Mouse (Mus musculus): Measurements from ENCODE around the gene Sbsn.

Gene Sbsn

GRCm38 (mm10) chr7:30758853-30759252 lies 7.6 kb downstream of the Sbsn start:
- DNase-seq: peak; percentile 36 to 47

DNA sequence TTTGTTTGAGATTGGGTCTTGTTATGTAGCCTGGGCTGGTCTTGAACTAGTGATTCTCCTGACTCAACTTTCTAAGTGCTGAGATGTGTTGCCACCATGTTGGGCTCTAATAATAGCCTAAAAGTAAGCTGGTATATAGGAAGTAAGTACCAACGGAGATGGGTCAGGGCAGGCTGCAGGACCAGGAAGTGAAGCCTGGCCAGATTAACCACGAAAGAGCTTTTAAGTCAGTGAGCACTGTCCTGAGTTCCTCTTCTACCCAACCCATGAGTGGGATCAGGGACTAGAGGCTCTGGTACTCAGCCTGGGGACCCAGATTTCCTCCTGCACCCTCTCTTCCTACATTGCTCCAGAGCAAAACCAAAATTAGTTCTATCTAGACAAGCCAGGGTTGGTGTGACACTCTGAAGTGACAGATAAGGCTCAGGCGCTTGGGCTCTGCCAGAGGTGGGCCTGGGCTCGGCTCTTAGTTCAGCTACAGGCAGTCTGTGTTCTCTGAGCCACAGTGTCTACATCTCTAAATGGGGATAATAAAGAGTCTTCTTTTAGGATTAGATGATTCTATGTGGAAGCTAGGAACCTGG lies 10.6 kb downstream of the Sbsn start:
- DNase-seq: no peak

DNA sequence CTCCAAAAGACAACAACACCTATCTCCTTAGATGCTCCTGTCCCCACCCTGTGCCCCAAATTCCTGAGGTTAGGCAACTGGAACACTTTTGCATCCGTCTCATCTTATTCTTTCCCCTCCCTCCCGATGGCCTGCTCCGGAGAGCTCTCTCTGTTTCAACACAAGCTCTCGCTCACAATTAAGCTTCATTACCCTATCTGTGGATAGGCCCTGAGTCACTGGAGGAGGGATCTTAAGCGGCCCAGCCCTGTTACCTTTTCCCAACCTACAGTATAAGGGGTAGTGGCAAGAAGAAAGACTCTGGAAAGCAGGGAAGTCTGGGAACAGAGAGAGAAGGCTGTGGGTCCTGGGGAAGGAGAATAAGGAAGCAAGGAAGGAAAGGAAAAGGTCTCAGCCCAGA lies 12.2 kb downstream of the Sbsn start, which contains the start of gene Dmkn:
TSS of gene Dmkn (plus strand) at position 301 of the 400 bp plus-strand sequence.
- no peak for DNase-seq

DNA sequence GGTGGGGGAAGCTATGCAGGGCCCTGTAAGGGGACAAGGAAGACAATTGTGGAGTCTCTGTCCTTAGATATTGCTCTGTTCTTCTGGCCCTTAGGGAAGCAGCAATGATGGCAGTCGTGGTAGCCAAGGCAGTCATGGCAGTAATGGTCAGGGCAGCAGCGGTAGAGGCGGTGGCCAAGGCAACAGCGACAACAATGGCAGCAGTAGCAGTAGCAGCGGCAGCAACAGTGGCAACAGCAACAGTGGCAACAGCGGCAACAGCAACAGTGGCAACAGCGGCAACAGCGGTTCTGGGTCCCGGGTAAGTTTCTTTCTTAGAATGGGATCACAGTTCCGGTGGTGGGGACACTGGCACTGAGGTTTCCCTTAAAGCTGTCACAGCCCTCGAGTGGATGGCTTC lies 13.9 kb downstream of the Sbsn start:
- DNase-seq: no peak

- no peak for DNase-seq
Observed at GRCm38 (mm10) chr7:30766408-30766807, 15.1 kb downstream of the Sbsn start.

DNA sequence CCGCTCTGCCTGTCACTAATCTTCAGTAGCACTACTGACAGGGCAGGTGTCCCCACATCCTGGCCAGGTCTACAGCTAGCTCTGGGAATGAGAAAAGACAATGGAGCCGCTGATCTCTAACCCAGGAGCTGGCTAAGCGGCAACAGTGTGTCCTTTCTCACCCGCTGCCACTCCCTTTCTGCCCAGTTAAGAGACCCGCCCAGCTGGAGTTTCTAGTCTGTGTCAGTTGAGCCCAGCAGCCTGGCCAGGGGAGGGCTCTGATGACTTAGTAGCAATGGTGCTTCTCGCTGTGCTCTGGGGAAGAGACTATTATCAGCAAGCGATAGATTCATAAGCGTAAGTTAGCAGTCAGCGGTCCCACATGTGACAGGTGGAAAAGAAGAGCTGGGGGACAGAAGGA lies 18.0 kb downstream of the Sbsn start:
- peak; percentile 23 to 29 for DNase-seq

DNA sequence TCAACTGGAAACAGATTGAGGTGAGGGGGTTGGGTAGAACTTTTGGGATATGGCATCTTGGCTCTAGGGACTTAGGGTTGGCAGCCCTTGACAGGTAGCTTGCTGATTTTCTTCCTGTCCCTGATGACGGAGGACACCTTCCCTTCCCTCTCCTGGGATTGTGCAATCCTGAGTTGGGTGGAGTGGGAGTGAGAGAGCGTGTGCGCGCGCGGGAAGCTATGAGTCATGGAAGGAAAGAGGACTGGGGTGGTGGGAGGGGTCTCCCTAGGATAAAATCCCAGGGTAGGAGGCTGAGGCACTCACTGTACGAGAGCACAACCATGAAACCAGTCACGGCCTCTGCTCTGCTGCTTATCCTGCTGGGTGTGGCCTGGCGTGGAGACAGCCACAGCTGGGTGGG lies 24.8 kb downstream of the Sbsn start:
- no peak for DNase-seq

DNA sequence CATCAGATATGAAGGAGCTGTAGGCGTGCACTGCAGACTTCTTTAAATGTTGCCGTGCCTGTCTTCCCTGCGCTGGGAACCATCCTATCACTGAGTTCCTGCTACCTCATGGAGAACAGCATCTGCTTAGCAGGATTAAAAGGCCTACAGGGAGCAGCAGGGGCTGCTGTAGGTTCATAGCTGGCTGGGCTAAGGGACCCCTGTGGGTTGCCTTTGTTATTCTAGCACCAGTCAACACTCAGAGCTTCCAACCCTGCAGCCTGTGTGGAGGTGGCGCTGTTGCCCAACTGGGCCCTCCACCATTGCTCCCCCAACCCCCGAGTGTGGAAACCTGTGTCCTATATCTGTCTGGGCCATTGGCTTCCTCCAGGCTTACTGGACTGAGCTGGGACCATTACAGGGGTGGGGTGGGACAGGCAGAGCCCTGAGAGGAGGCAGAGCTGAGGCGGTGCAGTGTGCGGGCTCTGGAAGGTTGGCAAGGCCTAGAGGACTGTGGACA lies 25.9 kb downstream of the Sbsn start:
- no peak for DNase-seq

GRCm38 (mm10) chr7:30777911-30778310 lies 26.6 kb downstream of the Sbsn start:
- no peak for DNase-seq

DNA sequence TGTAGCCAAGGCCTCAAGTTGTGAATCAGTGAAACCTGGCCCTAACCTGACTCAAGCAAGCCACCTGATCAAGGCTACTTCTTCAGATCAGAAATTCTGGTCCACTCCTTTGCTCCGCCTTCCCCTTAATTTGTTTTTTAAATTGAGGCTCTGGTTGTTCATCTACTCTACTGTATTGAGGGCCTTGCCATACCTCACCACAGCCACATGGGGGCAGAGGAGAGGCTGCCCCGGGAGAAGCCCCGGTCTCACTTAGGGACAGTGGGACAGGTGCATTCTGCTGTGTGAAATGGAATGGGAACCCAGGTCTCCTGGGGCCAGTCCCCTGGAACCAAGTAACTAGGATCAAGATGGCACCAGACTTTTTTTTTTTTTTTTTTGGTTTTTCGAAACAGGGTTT lies 30.5 kb downstream of the Sbsn start:
- peak; percentile 56 to 58 for DNase-seq

DNA sequence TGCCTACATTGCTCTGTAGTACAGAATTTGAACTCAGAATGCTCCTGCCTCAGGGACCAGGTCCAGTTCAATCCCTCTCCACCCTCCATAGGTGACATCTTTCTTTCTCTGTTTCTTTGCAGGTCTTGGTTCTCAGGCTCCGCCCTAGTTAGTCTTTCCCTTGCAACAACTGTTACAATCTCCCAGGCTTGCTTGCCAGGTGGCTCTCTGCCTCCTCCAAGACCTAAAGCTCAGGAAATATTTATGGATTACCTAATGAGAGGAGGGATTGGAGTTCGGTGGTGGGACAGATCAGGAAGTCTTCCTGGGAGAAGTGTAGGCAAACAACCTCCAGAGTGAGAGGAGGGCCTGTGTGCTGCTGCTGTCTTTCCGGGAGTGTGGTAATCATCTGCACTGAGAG lies 31.4 kb downstream of the Sbsn start:
- no peak for DNase-seq

DNA sequence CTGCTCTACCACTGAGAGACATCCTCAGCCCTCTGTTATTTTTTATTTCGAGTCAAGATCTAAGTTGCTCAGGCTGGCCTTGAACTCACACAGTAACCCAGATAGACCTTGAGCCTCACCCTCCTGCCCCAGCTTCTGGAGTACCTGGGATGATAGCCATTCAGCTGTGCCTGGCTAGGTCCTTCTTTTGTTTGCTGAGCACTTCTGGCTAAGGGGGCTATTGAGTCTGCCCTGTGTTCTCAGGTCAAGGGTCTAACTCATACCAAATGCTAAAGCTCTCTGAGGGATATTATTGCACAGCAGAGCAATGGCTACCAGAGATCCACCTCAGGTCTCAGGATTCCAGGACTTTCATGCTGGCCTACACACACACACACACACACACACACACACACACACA lies 33.9 kb downstream of the Sbsn start:
- DNase-seq: no peak

GRCm38 (mm10) chr7:30785721-30786546 lies 34.7 kb downstream of the Sbsn start:
- no peak for DNase-seq

DNA sequence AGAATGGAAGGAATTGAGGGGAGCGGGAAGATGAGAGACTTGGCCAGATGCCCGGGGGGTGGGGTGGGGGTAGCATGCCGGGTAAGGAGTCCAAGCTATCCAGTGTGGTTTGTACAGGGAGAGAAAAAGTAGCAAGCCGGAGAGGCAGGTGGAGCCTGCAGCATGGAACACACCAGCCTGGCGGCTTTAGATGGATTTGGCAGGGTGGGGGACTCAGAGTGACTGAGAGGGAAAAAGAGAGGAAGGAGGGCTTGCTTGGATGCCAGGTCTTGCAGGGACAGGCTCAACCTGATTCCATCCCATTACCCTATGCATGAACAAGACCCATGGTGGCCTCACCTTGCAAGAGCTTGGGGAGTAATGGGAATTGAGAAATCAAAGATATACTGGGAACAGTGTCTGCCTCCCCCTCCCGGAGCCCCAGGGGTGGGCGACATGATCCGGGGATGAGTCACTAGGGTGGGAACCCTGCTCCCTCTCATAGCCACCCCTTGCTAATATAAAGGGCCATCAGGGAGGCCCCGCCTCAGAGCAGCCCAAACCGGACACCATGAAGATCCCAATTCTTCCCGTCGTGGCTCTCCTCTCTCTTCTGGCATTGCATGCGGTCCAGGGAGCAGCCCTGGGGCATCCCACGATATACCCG lies 36.2 kb downstream of the Sbsn start, which contains the start of gene Krtdap:
TSS of gene Krtdap (plus strand) at position 520 of the 646 bp plus-strand sequence.
- no peak for DNase-seq

- no peak for DNase-seq
Observed at GRCm38 (mm10) chr7:30790141-30790540, 38.9 kb downstream of the Sbsn start.

- no peak for DNase-seq
Observed at GRCm38 (mm10) chr7:30791921-30792320, 40.6 kb downstream of the Sbsn start.

DNA sequence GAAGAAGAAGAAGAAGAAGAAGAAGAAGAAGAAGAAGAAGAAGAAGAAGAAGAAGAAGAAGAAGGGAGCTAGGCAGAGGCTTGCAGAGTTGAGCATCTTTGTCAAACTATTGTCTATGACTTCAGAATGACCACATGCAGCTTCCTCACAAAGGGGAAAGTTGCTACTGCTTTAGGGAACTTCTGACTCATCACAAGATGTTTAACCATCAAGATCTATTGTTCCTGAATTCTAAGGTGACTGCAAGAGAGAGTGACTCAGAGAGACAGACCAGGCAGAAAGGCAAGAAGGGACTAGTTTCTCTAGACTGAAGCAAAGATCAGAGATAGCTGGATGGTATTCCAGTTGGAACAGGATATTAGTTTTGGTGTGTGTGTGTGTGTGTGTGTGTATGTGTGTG lies 43.6 kb downstream of the Sbsn start:
- DNase-seq: no peak

GRCm38 (mm10) chr7:30796790-30797189 lies 45.5 kb downstream of the Sbsn start:
- DNase-seq: no peak

DNA sequence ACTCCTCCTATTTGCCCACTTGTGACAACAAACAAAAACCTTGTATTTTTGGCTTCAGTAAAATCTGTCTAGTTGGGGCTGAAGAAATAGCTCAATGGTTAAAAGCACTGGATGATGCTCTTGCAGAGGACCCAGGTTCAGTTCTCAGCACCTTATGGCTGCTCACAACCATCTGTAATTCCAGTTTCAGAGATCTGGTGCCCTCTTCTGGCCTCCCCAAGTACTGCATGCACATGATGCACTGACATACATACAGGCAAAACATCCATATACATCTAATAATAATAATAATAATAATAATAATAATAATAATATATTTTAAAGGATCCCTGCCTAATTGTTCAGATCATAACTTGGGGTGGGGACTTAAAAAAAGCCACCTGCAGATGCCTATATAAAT lies 49.4 kb downstream of the Sbsn start:
- DNase-seq: peak; percentile 20 to 26

DNA sequence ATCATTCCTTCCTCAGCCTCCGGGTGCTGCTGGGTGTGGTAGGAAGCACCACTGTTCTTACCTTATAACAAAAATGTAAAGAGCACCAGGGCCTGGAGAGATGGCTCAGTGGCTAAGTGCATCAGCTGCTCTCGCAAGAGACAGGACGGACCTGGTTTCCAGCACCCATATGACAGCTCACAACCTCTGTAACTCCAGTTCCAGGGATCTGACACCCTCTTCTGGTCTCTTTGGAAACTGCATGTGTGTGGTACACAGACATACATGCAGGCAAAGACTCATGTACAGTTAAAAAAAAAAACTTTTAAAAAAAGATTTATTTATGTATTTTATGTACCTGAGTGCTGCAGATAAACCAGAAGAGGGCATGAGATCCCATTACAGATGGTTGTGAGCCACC lies 52.0 kb downstream of the Sbsn start:
- DNase-seq: no peak

DNA sequence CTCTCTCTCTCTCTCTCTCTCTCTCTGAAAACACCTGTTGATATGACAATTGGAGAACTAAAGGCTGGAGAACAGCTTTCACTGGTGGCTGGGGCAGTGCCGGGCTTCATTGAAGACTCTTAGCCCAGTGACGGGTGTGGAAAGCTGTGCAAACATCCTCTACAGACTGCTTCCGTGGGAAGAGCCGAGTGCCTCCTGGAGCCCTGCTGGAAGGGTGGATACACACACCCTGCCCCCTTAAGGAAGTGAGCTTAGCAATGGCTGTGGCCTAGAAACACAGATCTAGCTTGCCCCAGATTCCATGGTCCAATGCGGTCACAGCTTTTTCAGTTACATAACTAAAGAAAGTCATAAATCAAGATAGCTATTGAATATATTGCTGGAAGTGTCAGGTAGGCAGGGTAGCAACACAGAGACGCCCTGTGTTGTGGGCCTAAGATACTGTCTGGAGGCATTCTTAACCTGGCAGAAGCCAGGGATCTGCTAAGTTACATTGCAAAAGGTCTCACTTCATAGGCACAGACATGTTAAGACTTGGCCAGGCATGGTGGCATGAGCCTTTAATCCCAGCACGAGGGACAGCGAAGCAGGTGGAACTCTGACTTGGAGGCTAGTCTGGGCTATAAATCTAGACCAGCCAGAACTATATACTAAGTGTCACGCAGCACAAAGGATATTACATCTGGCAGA lies 52.9 kb downstream of the Sbsn start:
- DNase-seq: no peak

Data from B cell, adult 2 months (primary cell).